Comparison of ENCODE assay signal across 17 mouse cellular contexts in the genomic region with DNA sequence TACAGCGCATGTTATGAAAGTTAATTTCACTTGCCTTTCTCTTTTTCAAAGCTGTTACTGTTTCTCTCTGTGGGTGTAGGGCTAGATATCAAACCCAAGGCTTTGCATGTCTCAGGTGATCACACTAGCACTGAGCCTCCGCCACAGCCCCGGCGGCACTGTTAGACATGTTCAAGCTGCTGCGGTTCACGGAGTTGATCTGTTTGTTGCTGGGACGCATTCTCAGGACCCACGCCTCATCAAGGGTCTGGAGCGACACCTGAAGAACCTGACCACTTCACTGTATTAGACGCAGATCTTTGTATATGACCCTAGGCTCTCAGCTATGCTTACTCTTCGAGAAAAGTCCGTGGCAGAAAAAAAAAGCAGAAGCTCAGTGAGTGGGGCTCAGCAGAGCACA.
"Had no signal": no experiment of that assay in that cellular context is flagged by ENCODE, and none has a peak within 500 bp of the region (broad histone marks: within the 10 kb centered on the region; RNA-seq: fewer than 3 reads in every experiment).

No protein-coding gene starts in this region.

- DNase-seq: kidney, adult 18-20 months; kidney, adult 9 months; kidney, postnatal 14 days; kidney, postnatal 4 days; left cerebral cortex, postnatal 4 days; liver, embryonic 13.5 days; lung, embryonic 14.5 days; retina, postnatal 1 day; right cerebral cortex, postnatal 25 days; thymus, postnatal 36 days had no signal

- H3K9ac ChIP-seq: limb, embryonic 13.5 days; liver, embryonic 13.5 days; lung, embryonic 14.5 days; midbrain, embryonic 12.5 days; neural tube, embryonic 13.5 days; stomach, embryonic 15.5 days had no signal

- ATAC-seq: midbrain, embryonic 16.5 days had no signal

- H3K4me3 ChIP-seq: limb, embryonic 13.5 days; liver, embryonic 13.5 days; midbrain, embryonic 12.5 days; myocyte; neural tube, embryonic 13.5 days; stomach, embryonic 15.5 days had no signal

- H3K4me2 ChIP-seq: limb, embryonic 13.5 days; liver, embryonic 13.5 days; lung, embryonic 14.5 days; midbrain, embryonic 12.5 days; neural tube, embryonic 13.5 days; stomach, embryonic 15.5 days had no signal

- H3K27ac ChIP-seq: limb, embryonic 13.5 days; liver, embryonic 13.5 days; macrophage; midbrain, embryonic 12.5 days; neural tube, embryonic 13.5 days; stomach, embryonic 15.5 days had no signal

- H3K36me3 ChIP-seq: limb, embryonic 13.5 days; liver, embryonic 13.5 days; midbrain, embryonic 12.5 days; neural tube, embryonic 13.5 days; stomach, embryonic 15.5 days had no signal

- H3K9me3 ChIP-seq: liver, embryonic 13.5 days; neural tube, embryonic 13.5 days; stomach, embryonic 15.5 days had no signal

- H3K27me3 ChIP-seq: limb, embryonic 13.5 days; liver, embryonic 13.5 days; midbrain, embryonic 12.5 days; neural tube, embryonic 13.5 days; stomach, embryonic 15.5 days had no signal
